Mouse (Mus musculus): ENCODE results near the gene Hpn.

DNA sequence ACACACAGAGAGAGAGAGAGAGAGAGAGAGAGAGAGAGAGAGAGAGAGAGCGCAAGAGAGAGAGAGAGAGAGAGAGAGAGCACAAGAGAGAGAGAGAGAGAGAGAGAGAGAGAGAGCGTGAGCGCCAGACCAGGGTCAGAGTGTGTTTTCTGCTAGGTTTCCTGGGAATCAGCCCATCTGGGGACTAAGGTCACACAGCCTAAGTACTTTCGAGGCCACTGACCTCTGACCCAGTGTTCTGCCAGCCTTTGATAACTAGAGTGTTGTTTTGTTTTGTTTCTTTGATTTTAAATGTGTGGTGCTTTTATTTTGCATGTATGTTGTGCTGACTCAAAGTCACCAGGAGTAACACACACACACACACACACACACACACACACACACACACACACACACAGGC is 59.2 kb downstream of the Hpn start:
- TF ChIP-seq POLR2A (IDR thresholded peaks at IDR 0.05; ENCODE audit: borderline replicate concordance, insufficient read depth, low read length) (no peak), CTCF (IDR thresholded peaks at IDR 0.05; ENCODE audit: borderline replicate concordance, insufficient read depth, low read depth, low read length) (no peak)
